Mouse (Mus musculus): ENCODE results near the gene Xiap. TPM values are rescaled to one million over a fixed set of nuclear protein-coding genes. Genes with fewer than 3 reads are reported as not detected.
"Not testable (repeated sequence)": the region's sequence is repeated elsewhere in the genome, so short reads cannot be mapped to it uniquely, and the experiment has no call there.

Gene Xiap
- total RNA-seq (2022) = 10 to 100 TPM; 25.8 to 27.2 (median 25.9) TPM

DNA sequence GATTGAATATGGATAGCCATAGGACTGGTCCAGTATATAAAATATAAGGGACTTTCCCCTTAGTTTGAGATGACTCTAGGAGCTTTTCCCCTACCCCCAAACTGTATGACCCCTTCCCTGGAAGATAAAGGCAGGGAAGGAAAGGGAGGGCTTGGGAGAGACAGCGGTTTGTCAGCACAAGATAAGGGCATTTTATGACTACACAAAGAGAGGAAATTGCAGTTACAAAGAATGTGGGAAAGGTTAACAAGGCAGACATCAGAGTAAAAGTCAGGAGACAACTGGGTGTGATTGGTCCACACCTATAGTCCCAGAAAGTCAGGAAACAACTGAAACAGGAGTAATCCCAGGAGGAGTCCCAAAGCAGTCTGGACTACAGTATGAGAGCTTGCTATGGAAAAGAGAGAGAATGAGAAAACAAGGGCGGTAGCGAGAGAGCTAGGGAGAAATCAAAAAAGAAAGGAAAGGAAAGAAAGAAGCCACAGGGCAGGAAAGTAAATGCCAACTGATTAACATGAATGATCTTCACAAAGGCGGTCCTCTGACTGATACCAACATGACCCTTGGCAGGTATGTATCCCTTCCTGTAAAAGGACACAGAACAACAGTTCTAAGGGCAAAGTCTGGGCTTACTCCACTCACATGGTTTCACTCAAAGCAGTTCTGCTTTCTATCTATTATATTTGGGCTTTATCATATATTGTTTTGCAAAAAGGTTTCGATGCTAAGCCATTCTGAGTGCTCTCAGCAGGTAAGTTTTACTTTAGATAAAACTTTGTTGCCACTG, at the start of gene Xiap:
TSS of gene Xiap (plus strand) at position 398 of the 787 bp plus-strand sequence.
- DNase-seq (ENCODE audit: low spot score) = peak; percentile 19

DNA sequence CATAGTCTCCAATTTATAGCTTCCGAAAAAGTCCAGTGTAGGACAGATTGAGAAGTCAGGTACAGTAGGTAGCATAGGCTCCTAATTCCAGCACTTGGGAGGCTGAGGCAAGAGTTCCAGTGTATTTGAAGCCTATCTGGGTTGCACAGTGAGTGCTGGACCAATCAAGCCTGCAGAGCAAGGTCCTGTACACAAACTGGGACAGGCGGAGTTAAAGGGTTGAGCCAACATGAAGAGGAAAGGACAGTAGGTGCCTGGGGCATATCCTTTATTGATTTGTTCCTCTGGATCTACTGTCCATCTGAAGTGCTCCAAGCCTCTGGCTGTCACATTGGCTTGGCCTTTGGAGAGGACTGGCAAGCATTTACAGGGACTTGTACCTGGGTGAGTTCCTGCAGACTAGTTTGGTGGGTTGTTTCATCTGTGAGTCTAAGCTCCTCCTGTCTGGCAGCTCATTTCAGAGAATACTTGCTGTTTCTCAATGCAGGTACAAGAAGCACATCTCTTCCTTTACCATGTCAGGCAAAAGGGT, 46.7 kb upstream of the Xiap start:
- no peak for DNase-seq (ENCODE audit: low spot score)

- DNase-seq (ENCODE audit: low spot score) = no peak
Observed at GRCm38 (mm10) chrX:42013776-42014175, 45.7 kb upstream of the Xiap start.

DNA sequence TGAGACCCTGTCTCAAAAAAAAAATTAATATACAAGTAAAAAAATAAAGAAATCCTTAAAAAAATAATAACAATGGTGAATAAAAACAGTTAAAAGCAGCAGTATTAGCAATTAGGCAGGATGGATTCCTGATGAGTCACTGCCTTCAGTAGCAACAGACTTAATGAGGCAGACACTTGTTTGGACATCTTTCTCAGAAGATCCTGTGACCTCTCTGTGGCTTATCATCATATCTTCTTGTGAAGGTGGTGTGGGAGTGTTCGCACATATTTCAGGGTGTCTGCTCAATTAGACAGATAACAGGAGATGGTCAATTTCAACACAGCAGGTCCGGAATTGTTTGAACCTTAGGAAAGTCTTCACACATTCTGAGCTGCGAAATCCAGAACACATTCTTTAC, 45.0 kb upstream of the Xiap start:
- DNase-seq (ENCODE audit: low spot score) = no peak

DNA sequence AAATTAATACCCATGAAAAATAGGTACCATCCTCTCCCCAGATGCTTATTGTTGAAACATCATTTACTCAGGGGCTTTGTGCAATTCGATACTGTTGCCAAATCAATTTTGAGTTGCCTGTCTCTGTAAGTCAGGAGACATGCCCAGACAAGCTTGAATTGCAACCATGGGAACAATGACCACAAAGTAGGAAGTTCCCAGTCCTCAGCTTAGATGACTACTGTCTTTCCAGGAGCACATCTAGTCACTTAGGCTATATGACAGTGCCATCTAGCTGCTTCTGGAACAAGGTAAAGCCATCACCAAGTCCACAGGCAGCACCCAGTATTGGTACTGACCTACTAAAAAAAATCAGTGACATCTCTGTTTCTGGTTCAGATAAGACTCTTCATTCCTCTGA, 41.4 kb upstream of the Xiap start:
- DNase-seq (ENCODE audit: low spot score) = no peak

DNA sequence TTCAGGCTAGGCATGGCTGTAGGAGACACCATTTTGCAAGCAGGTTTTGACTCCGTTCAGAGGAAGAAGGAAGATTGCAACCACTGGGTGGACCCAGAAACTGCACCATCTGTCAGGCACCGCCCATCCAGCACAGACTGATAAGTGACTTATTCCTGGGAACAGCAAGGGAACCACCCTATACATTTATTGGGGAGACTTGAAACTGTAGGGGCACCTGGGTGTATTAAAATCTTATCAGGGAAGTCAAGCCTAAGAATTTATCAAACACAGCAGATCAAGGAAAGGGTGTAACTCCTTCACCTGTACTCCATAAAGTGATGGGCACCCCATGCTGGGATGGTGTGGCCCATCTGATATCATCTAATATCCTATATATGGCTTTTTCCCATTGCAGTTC, 40.0 kb upstream of the Xiap start:
- DNase-seq (ENCODE audit: low spot score) = no peak

DNA sequence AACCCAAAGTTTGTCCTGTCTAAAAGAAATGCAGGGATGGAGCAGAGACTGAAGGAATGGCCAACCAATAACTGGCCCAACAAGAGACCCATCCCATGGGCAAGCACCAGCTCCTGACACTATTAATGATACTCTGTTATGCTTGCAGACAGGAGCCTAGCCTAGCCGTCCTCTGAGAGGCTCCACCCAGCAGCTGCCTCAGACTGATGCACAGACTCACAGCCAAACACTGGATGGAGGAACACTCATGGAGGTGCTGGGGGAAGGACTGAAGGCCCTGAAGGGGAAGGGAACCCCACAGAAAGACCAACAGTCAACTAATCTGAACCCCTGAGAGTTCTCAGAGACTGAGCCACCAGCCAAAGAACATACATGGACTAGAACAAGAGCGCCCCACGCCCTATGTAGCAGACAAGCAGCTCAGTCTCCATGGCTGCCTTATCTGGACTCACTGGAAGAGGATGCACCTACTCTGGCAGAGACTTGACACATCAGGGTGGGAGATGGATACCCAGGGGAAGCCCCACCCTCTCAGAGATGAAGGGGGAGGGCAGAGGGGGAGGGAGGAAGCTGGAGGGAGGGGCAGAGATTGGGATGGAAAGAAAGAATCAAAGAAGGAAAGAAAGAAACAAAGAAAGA, 33.6 kb upstream of the Xiap start:
- DNase-seq (ENCODE audit: low spot score) = not testable (repeated sequence)

DNA sequence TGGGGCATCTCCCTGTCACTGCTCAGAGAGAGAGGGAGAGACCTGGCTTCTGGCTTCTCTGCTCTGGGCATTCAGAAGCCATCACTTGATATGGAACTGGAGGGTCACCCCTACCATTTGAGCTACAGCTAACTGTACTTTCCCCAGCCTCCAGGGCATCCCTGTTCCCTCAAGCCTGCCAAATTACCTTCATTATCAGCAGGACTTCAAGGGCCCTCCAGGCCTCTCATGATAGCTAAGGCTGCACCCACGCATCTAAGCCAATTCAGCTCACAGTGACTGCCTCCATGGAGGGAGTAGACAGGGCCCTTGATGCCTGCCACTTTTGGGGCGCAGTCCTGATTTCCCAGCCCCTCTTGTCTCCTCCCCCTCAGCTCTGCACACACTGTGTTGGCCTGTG, 32.5 kb upstream of the Xiap start:
- DNase-seq (ENCODE audit: low spot score) = not testable (repeated sequence)

DNA sequence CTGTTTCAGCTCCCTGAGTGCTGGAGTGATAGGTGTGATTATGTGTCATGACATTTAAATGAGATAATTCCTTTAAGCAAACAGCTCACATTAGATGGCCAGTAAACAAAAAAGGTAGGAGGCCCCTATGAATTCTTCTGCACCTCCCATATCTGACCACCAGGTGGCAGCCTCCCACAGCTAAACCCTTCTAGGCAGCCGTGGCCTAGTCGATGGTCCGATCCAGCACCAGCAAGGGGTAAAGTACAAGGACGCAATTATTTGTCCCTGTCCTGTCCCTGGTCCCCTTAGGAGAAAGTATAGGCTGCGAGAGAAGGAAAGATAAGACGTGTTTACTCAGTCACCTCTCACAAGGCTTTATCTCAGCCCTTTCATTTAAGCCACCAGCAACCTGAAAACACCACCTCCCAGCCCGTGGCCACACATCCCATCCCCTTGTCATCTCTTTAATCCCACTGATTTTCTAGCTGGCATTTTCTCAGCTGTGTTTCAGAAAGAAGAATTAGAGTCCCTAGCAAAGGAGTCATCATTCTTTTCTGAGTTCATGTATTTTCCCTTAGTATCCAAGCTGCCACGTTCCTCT, 26.3 kb upstream of the Xiap start:
- peak; percentile 73 for DNase-seq (ENCODE audit: low spot score)

DNA sequence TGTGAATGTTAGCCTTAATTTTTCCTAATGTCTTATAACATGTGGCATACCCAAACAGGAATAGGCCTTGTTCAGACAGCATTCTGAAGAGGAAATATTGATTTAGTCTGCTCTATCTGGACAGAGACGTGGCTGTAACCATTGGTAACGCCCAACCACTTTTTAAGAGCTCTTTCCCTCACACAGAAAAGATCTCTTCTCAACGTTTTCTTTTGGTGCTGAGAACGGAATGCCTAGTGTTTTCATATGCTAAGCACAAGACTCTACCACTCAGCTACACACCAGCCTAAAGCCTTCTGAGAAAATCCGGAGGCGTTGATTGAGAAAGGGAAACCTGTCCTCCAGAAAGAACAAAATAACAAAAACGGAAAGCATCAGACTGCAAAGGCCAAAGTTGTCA, 25.6 kb upstream of the Xiap start:
- no peak for DNase-seq (ENCODE audit: low spot score)

DNA sequence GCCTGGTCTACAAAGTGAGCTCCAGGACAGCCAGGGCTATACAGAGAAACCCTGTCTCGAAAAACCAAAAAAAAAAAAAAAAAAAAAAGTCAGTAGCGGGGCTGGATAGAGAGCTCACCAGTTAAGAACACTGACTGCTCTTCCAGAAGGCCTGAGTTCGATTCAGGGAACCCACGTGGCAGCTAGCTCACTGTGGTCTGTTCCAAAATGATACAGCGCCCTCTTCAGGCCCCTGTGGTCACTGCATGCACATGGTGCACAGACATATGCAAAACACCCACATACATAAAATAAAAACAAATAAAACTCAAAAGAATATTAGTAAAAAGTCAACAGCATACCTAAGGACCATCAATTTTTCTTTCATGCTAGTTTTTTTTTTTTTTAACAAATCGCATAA, 20.0 kb upstream of the Xiap start:
- DNase-seq (ENCODE audit: low spot score) = no peak

GRCm38 (mm10) chrX:42044935-42045334, 14.5 kb upstream of the Xiap start:
- DNase-seq (ENCODE audit: low spot score) = no peak

- no peak for DNase-seq (ENCODE audit: low spot score)
Observed at GRCm38 (mm10) chrX:42050652-42051643, 8.5 kb upstream of the Xiap start.

DNA sequence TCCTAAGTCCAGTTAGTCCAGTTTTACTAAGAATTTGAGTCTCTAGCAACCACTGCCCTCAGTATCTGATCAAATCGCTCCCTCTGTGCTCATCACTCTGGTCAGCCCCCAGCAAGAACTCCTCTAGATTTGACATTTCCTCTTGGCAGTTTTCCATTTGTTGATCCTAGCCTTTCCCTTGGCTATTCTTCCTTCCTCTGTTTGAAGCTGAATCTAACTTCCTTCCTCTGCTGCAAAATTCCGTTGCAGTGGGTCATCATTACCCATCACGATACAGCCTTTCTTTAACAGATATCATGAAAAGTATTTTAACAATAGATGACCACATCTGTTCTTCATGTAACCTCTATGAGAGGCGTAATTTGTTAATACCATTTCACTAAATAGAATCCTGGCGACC, 2.5 kb upstream of the Xiap start:
- peak; percentile 44 for DNase-seq (ENCODE audit: low spot score)

GRCm38 (mm10) chrX:42057873-42058272, 1.6 kb upstream of the Xiap start:
- DNase-seq (ENCODE audit: low spot score) = peak; percentile 46

DNA sequence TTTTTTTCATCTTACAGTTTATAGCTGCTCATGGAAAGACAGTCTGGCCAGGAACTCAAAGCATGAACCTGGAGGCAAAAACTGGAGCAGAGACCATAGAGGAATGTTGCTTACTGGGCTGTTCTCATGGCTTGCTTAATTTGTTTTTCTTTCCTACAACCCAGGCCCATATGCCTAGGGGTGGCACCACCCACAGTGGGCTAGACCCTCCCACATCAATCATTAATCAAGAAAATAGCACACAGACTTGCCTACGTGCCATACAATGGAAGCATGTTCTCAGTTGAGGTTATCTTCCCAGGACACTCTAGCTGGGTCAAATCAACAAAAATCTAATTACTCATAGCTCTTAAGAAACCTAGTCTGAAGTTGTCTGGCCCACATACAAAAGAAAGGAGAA, 4.1 kb downstream of the Xiap start:
- DNase-seq (ENCODE audit: low spot score) = no peak

- DNase-seq (ENCODE audit: low spot score) = no peak
Observed at GRCm38 (mm10) chrX:42065086-42065485, 5.6 kb downstream of the Xiap start.

DNA sequence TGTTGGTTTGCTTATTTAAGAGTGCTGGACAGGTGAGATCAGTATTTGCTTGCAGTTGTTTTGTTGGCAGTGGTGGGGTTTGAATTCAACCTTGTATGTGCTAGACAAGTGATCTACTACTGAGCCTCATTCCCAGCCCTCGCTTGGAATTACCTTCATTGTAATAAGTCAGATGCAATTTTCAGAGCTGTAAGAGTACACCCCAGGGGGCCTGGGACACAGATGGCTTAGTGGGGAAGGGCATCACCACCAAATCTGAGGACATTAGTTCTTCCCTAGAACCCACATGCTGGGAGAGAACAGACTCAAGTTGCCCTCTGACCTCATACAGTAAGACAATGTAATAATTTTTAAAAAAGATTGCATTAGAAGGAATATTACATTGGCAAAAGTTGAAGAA, 7.3 kb downstream of the Xiap start:
- DNase-seq (ENCODE audit: low spot score) = no peak

DNA sequence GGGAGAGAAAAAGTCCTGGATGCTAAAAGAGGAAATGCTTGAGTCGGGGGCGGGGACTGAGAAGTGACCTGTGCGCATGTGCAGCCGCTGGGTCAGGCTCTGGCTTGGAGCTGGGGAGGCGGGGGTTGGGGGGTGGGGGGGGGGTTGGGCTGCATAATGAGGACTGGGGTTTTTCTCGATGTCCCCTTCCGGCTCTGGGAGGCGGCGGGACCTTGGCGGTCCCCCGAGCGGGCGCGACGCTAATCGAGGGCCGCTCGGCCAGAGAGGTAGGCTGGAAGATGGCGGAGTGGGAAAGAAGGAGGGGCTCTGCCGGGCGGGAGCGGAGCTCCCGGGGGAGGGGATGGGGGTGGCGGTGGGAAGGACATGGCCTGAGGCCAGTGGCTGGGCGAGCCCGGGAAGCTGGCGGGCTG, 8.3 kb downstream of the Xiap start:
- peak; percentile 72 for DNase-seq (ENCODE audit: low spot score)

- DNase-seq (ENCODE audit: low spot score) = peak; percentile 88
Observed at GRCm38 (mm10) chrX:42068201-42068874, 8.9 kb downstream of the Xiap start.

GRCm38 (mm10) chrX:42068875-42069257, 9.4 kb downstream of the Xiap start:
- peak; percentile 19 for DNase-seq (ENCODE audit: low spot score)
